In genomic region chr2:106718888-106719287, GRCm38 (mm10) we compare ENCODE assay signal across 16 mouse cellular contexts. TPM values are rescaled to one million over a fixed set of nuclear protein-coding genes. Genes with fewer than 3 reads are reported as not detected.
DNase-seq lines count a peak whose midpoint lies in the region.
"Had no signal": no experiment of that assay in that cellular context is flagged by ENCODE, and none has a peak within 500 bp of the region (broad histone marks: within the 10 kb centered on the region; RNA-seq: fewer than 3 reads in every experiment).

No protein-coding gene starts in this region.

- peak; percentile 22 for DNase-seq in layer of hippocampus, adult 11-12 months (ENCODE audit: low spot score)
- no peak for DNase-seq in layer of hippocampus, adult 9-10 months (ENCODE audit: low spot score)
- peak; percentile 38 to 94 for DNase-seq in left cerebral cortex, postnatal 25 days (ENCODE audit: low spot score in 2 of 2)
- DNase-seq in left cerebral cortex, adult 11 months (ENCODE audit: low spot score): no peak
- DNase-seq in frontal cortex, postnatal 36 days (ENCODE audit: low spot score in 2 of 2): peak; percentile 37 to 73
- peak; percentile 11 for DNase-seq in right cerebral cortex, postnatal 14 days
- DNase-seq in kidney, adult 11 months: no peak
- no peak for DNase-seq in liver
- DNase-seq: adrenal gland, postnatal 36 days; B cell, adult 2 months; cerebellum, adult 11 months; cerebellum, adult 9-11 months; gastrocnemius, postnatal 14 days; kidney, adult 18-20 months; thymus, postnatal 14 days had no signal

- intact Hi-C loops in left cerebral cortex, postnatal 25 days (cut with DNase I): loop anchor here (1.0 to 2.0 kb wide), 2 partner anchors 24 to 202 kb away; no protein-coding TSS in a partner anchor

RNA-seq across cellular contexts. Expression of gene Mpped2, which starts 25.8 kb away (rescaled TPM):
- 10 to 100 TPM; 30.6 to 34.6 TPM for total RNA-seq in left cerebral cortex, postnatal 25 days (2021)
- total RNA-seq: CH12.LX had no signal

Comparison
In these comparisons a context has a peak if more than half of its experiments do, and no peak if none do; other contexts are left out.
1. DNase-seq: peak in layer of hippocampus, adult 11-12 months (single experiment), left cerebral cortex, postnatal 25 days (2 of 2), frontal cortex, postnatal 36 days (2 of 2) and right cerebral cortex, postnatal 14 days (single experiment); none in layer of hippocampus, adult 9-10 months (single experiment), left cerebral cortex, adult 11 months (single experiment), kidney, adult 11 months (single experiment) and liver (single experiment).